Mouse (Mus musculus) splenic B cell, adult 2 months (primary cell): ENCODE results near the gene Cpe.

Experiments used
- DNase-seq: peaks from one replicate; pipeline ENCODE4 v3.0.0-alpha.2; 2011; ENCODE audit warnings: low read depth, low spot score
- H3K27me3 ChIP-seq: 2 replicates; pipeline ENCODE4 v1.6.1; 2012; ENCODE audit warnings: mild to moderate bottlenecking, low read length, moderate library complexity, mixed read lengths; ENCODE audit not compliant: control insufficient read depth, poor library complexity, insufficient read depth, severe bottlenecking
- H3K36me3 ChIP-seq: 2 replicates; pipeline ENCODE4 v1.6.1; 2012; ENCODE audit warnings: mild to moderate bottlenecking, low read length, moderate library complexity, mixed read lengths; ENCODE audit not compliant: control insufficient read depth, poor library complexity, insufficient read depth, severe bottlenecking

The Cpe gene

DNA sequence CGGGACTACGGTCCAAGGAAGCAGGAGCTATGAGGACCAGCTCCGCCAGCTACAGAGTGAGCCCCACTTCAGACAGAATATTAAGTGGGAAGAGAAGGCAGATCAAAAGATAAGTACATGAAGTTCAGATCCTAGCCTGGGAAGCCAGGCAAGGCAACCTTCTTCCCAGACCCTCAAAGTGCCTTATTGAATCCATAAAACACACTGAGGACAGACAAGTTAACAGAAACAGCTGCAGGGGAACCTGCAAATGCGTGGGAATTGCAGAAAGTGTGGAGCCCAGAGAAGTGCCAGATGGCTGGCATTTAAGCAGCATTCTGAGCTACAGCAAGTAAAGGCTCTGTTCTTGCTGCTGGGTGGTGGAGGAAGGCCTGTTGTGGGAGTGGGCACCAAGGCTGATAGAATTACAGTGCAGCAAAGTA lies 34.9 kb downstream of the Cpe start:
- DNase-seq = no peak
- H3K27me3 ChIP-seq = no peaks in the 10 kb centered on the region
- H3K36me3 ChIP-seq = no peaks in the 10 kb centered on the region

- DNase-seq = no peak
- H3K27me3 ChIP-seq = no peaks in the 10 kb centered on the region
- H3K36me3 ChIP-seq = no peaks in the 10 kb centered on the region
These were observed 35.3 kb downstream of the Cpe start for GRCm38 (mm10) chr8:64657517-64657916.

DNA sequence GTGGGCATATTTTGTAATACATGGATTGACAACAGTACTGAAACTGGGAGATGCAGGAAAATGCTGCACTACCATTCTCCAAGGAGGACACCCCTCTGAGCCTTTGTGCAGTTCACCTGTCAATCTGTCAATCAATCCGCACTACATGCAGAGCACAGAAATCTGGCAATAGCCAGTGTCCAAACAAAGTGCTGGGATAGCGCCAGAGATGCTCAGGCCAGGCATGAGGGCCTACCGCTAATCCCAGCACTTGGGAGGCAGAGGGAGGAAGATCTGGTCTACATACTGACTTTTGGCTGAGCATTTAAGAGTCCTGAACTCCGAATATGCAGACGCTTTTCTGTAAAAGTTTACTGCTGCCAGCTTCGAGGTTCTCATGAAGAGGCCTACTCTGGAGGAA lies 37.0 kb downstream of the Cpe start:
- Histone ChIP-seq H3K36me3 (no peaks in the 10 kb centered on the region), H3K27me3 (no peaks in the 10 kb centered on the region)
- DNase-seq = no peak

GRCm38 (mm10) chr8:64655087-64655486 lies 37.8 kb downstream of the Cpe start:
- no peak for DNase-seq
- no peaks in the 10 kb centered on the region for H3K36me3 ChIP-seq

GRCm38 (mm10) chr8:64652285-64652684 lies 40.6 kb downstream of the Cpe start:
- no peak for DNase-seq
- Histone ChIP-seq H3K27me3 (no peaks in the 10 kb centered on the region), H3K36me3 (no peaks in the 10 kb centered on the region)

More at GRCm38 (mm10) chr8:64655087-64655486, 37.8 kb downstream of the Cpe start:
- no peaks in the 10 kb centered on the region for H3K27me3 ChIP-seq

GRCm38 (mm10) chr8:64648063-64648462 lies 44.8 kb downstream of the Cpe start:
- DNase-seq = no peak
- H3K36me3 ChIP-seq = no peaks in the 10 kb centered on the region
- no peaks in the 10 kb centered on the region for H3K27me3 ChIP-seq

GRCm38 (mm10) chr8:64647148-64647547 lies 45.7 kb downstream of the Cpe start:
- DNase-seq = no peak
- Histone ChIP-seq H3K27me3 (no peaks in the 10 kb centered on the region), H3K36me3 (no peaks in the 10 kb centered on the region)

- H3K36me3 ChIP-seq = no peaks in the 10 kb centered on the region
- DNase-seq = no peak
- H3K27me3 ChIP-seq = no peaks in the 10 kb centered on the region
These were observed 46.4 kb downstream of the Cpe start for GRCm38 (mm10) chr8:64646421-64646820.

GRCm38 (mm10) chr8:64644108-64645005 lies 48.5 kb downstream of the Cpe start:
- DNase-seq = no peak
- Histone ChIP-seq H3K27me3 (no peaks in the 10 kb centered on the region), H3K36me3 (no peaks in the 10 kb centered on the region)

- no peaks in the 10 kb centered on the region for H3K27me3 ChIP-seq
- no peak for DNase-seq
- no peaks in the 10 kb centered on the region for H3K36me3 ChIP-seq
These were observed 49.5 kb downstream of the Cpe start for GRCm38 (mm10) chr8:64643382-64643781.

DNA sequence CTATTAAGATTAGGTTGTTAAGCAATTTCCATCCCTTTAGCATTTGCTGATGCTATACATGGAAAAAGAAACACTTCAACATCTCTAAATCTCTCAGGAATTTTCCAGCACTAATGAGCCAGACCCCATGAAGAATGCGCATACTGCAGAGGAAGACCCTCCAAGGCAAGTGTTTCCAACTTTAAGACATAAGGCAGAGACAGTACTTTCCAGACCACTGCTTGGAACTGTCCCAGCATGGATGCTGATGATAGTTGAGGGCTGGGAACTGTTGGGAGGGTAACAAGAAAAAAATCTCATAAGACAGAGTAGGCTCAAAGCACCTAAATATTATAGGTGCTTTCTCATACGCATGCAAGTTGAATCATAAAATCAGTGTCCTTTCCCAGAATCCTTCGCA lies 50.1 kb downstream of the Cpe start:
- Histone ChIP-seq H3K27me3 (no peaks in the 10 kb centered on the region), H3K36me3 (no peaks in the 10 kb centered on the region)
- no peak for DNase-seq

DNA sequence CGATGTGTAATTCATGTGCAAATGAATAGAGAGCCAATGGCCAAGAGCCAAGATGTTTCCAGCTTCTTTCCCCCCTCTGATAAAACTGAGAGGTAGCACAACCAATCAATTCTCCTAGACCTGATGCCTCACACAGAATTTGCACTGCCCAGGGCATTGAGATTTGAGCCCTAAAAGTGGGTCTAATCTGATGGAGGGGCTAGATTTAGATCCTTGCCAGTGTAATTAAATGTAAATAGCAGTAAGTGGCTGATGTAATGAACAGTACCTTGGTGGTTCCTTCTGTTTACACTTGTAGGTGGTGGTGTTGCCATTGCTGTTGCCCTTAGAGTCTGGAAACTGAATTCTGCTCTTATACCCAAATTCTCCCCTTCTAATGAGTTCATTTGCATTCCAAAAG lies 52.3 kb downstream of the Cpe start:
- Histone ChIP-seq H3K36me3 (no peaks in the 10 kb centered on the region), H3K27me3 (no peaks in the 10 kb centered on the region)
- DNase-seq = no peak

GRCm38 (mm10) chr8:64639676-64640075 lies 53.2 kb downstream of the Cpe start:
- no peaks in the 10 kb centered on the region for H3K36me3 ChIP-seq

DNA sequence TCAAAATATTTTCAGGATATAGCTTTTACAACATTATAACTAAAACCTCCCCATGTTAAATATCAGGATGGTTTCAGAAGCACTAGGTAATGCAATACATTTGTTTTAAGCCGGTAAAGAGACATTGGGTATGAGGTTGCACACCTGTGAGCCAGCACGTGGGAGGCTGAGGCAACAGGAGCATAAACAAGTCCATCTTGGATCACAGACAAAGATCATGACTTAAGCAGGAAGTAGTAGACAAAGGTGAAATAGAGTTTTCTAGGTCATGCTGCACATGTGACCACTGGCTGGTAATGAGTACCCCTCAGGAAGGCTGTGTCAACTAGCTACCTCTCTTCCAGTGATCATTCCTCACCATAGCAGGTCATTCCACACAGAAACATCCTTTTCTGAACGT lies 58.0 kb downstream of the Cpe start:
- DNase-seq = no peak
- no peaks in the 10 kb centered on the region for H3K36me3 ChIP-seq
- no peaks in the 10 kb centered on the region for H3K27me3 ChIP-seq

More at GRCm38 (mm10) chr8:64639676-64640075, 53.2 kb downstream of the Cpe start:
- DNase-seq = no peak
- H3K27me3 ChIP-seq = no peaks in the 10 kb centered on the region

DNA sequence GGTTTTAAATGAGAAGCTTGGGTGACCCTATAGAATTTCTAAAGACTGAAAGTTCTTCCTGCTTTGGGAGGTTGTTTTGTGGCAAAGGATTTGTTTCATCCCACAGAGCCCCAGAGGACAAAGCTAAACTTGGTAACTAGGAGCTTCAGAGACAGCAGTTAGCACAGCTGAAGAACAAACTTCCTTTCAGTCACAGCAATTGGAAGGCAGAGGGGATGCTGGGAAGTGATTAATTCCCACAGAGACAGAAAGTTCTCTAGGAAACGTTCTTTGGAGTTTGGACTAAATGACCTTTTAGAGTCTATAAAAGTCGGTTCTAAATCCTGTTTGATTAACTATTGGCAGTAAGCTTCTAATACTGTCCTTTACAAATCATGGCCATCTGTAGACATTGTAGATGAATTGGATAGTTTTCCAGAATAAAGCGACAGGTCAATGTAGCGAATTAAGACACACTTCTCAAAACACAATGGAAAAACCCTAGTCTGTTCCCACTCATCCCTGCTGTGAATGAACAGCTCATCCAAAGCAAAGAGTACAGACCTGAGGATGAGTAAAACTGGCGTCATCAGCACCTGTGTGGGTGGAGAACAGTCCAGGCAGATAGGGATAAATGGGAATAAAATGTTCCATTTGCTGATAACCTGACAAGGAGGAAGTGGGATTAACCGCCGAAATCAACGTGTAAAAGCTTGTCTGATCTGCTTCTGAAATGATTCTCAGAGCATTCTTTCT lies 58.6 kb downstream of the Cpe start:
- no peaks in the 10 kb centered on the region for H3K27me3 ChIP-seq
- DNase-seq = no peak
- no peaks in the 10 kb centered on the region for H3K36me3 ChIP-seq
